Mouse (Mus musculus): ENCODE measurements at regions not wholly inside any gene's neighbourhood (a gene's known extent, or its start where the extent isn't known, plus 50 kb on each side); places are given as distances from the start of the nearest gene placed in this dataset.

DNA sequence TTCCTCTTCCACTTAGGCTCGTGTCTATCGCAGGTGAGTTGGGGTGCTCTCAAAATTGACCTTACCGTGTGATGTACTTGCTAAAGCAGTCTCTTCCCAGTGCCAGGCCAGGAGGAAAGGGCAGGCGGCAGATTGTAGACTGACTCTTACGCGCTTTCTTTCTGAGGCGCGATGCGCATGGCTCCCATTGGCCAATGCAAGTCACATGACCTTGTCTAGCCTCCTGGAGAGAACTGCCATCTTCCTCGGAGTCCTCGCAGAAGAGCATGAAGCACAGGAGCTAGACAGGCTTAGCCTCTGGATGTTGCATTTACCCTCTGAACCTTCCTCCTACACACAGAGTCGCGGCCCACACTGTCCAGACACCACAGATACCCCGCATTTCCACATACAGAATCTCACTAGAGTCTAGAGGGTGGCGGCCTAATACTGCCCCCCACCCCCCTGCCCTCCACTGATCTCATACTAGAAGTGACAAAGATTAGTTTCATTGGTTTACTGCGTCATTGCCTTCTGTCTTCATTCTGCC lies 132.9 kb upstream of the Mphosph6 start:
- no peak for ATAC-seq

DNA sequence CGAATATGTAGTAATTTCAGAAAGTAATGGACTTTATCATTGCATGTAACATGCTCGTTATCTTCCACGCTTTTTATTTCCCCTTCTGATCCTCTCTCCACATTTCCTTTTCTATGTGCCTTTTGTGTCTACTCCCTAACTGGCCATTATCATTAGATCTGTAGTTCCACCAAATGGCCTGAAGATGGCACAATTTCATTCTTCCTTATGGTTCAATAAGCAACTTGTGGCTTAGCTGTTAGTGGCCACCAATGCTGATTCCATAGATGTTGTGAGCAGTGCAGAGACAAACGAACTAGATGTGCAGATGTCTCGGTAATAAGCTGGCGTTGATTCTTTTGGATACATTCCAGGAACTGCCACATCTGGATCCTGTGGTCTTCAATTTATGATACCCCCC lies 128.9 kb upstream of the Mphosph6 start:
- Histone ChIP-seq H3K9ac (replicated peaks) (no peak overlapping the region), H3K4me1 (ENCODE audit: insufficient read depth) (no peaks in the 10 kb centered on the region), H3K4me2 (ENCODE audit: low read depth, low read length) (no peak overlapping the region), H3K4me3 (ENCODE audit: low read depth, low read length) (no peak overlapping the region), H3K27me3 (ENCODE audit: insufficient read depth, low read length) (no peaks in the 10 kb centered on the region), H3K9me3 (ENCODE audit: low read length) (no peaks in the 10 kb centered on the region), H3K27ac (ENCODE audit: low read depth) (no peak overlapping the region), H3K36me3 (replicated peaks; ENCODE audit: insufficient read depth, low read length) (no peaks in the 10 kb centered on the region)
- ATAC-seq (no peak), DNase-seq (no peak)
- TF ChIP-seq EP300 (IDR thresholded peaks at IDR 0.05; ENCODE audit: low read depth), result no peak
- peak; percentile 62 for TF ChIP-seq CTCF (IDR thresholded peaks at IDR 0.05; ENCODE audit: low read depth)
- WGBS (ENCODE audit: insufficient replicate concordance), result 45% methylated on average over 6 of the region's 6 CpGs

More for the DNA sequence above, 132.9 kb upstream of the Mphosph6 start:
- H3K36me3 ChIP-seq (replicated peaks; ENCODE audit: insufficient read depth, low read length), result no peaks in the 10 kb centered on the region
- H3K4me2 ChIP-seq (ENCODE audit: low read depth, low read length), result no peak overlapping the region
- no peak for DNase-seq
- H3K9me3 ChIP-seq (ENCODE audit: low read length), result no peaks in the 10 kb centered on the region
- no peaks in the 10 kb centered on the region for H3K4me1 ChIP-seq (ENCODE audit: insufficient read depth)
- no peaks in the 10 kb centered on the region for H3K27me3 ChIP-seq (ENCODE audit: insufficient read depth, low read length)
- no peak overlapping the region for H3K4me3 ChIP-seq (ENCODE audit: low read depth, low read length)
- TF ChIP-seq EP300 (IDR thresholded peaks at IDR 0.05; ENCODE audit: low read depth) (no peak), CTCF (IDR thresholded peaks at IDR 0.05; ENCODE audit: low read depth) (no peak)
- H3K27ac ChIP-seq (ENCODE audit: low read depth), result no peak overlapping the region
- H3K9ac ChIP-seq (replicated peaks), result no peak overlapping the region
- 85% methylated on average over 16 of the region's 16 CpGs for whole genome bisulfite sequencing (ENCODE audit: insufficient replicate concordance)

DNA sequence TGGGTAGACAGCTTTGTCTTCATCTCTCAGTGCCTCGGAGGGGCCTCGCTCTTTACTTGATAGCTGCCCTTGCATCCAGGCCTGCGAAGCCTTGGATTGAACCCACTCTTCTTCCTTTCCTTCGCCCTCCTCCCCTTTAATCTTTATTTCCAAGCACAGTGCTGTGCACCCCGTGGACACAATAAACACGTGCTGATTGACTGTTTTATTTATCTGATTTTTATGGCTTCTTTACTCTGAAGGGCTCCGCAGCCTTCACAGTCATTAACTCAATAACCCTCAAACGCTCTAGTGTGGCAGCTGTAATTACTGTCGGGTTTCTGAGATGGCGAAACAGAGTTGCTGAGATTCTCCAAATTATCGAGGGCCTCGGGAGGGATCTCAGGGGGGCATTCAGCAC lies 127.9 kb upstream of the Mphosph6 start:
- H3K4me2 ChIP-seq (ENCODE audit: low read depth, low read length), result no peak overlapping the region
- H3K27me3 ChIP-seq (ENCODE audit: insufficient read depth, low read length), result no peaks in the 10 kb centered on the region
- H3K4me1 ChIP-seq (ENCODE audit: insufficient read depth), result no peaks in the 10 kb centered on the region
- no peak overlapping the region for H3K4me3 ChIP-seq (ENCODE audit: low read depth, low read length)
- ATAC-seq (no peak), DNase-seq (no peak)
- no peak for TF ChIP-seq CTCF (IDR thresholded peaks at IDR 0.05; ENCODE audit: low read depth)
- TF ChIP-seq EP300 (IDR thresholded peaks at IDR 0.05; ENCODE audit: low read depth), result no peak
- H3K9ac ChIP-seq (replicated peaks), result no peak overlapping the region
- no peaks in the 10 kb centered on the region for H3K36me3 ChIP-seq (replicated peaks; ENCODE audit: insufficient read depth, low read length)
- H3K9me3 ChIP-seq (ENCODE audit: low read length), result no peaks in the 10 kb centered on the region
- 64% methylated on average over 12 of the region's 12 CpGs for WGBS (ENCODE audit: insufficient replicate concordance)
- H3K27ac ChIP-seq (ENCODE audit: low read depth), result no peak overlapping the region

DNA sequence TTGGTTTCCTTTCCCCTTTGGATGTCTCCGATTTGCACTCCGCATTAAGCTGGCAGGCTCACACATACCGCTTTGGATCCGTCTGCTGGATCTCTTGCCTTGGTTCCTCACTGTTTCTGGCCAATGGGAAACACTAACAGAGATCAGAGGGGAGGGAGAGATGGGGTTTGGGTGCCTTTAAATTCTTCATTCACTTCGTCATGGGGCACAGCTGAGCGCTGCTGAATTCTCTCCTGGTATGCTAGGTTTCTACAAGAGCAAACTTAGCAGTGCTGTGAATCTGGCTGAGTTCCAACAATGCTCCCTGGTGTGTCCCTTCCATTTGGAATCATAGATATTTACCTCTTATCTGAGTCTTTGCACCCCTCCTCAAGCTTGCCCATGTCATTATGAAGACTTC lies 121.6 kb upstream of the Mphosph6 start:
- WGBS (ENCODE audit: insufficient replicate concordance), result 79% methylated on average over 6 of the region's 6 CpGs
- no peak overlapping the region for H3K4me2 ChIP-seq (ENCODE audit: low read depth, low read length)
- H3K9me3 ChIP-seq (ENCODE audit: low read length), result no peaks in the 10 kb centered on the region
- no peaks in the 10 kb centered on the region for H3K36me3 ChIP-seq (replicated peaks; ENCODE audit: insufficient read depth, low read length)
- no peak for TF ChIP-seq CTCF (IDR thresholded peaks at IDR 0.05; ENCODE audit: low read depth)
- TF ChIP-seq EP300 (IDR thresholded peaks at IDR 0.05; ENCODE audit: low read depth), result no peak
- DNase-seq, result no peak
- H3K4me1 ChIP-seq (ENCODE audit: insufficient read depth), result no peaks in the 10 kb centered on the region
- H3K27me3 ChIP-seq (ENCODE audit: insufficient read depth, low read length), result no peaks in the 10 kb centered on the region
- H3K27ac ChIP-seq (ENCODE audit: low read depth), result no peak overlapping the region
- H3K4me3 ChIP-seq (ENCODE audit: low read depth, low read length), result no peak overlapping the region
- no peak for ATAC-seq
- H3K9ac ChIP-seq (replicated peaks), result no peak overlapping the region

DNA sequence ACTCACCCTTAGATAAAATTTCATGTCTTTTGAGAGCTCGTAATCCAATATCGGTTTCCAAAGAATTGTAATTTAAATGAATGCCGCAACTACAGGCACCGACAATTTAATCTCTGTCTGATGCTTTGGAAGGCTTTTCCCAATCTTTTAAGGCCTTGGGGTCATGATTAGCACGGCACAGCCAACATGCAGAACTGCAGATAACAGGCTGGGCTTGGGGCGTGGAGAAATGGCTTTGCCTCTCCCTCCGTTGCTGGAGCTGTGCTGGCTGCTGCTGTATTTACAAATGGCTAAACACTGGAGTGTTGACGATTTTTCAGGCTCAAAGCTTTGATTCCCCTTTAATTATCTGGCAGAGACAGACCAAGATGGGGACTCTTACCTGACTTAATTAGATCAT lies 101.3 kb upstream of the Mphosph6 start:
- H3K27me3 ChIP-seq (ENCODE audit: insufficient read depth, low read length), result no peaks in the 10 kb centered on the region
- no peaks in the 10 kb centered on the region for H3K4me1 ChIP-seq (ENCODE audit: insufficient read depth)
- no peak overlapping the region for H3K27ac ChIP-seq (ENCODE audit: low read depth)
- DNase-seq (no peak), ATAC-seq (no peak)
- 66% methylated on average over 8 of the region's 8 CpGs for WGBS (ENCODE audit: insufficient replicate concordance)
- no peak overlapping the region for H3K4me3 ChIP-seq (ENCODE audit: low read depth, low read length)
- no peak overlapping the region for H3K9ac ChIP-seq (replicated peaks)
- TF ChIP-seq EP300 (IDR thresholded peaks at IDR 0.05; ENCODE audit: low read depth), result no peak
- no peak for TF ChIP-seq CTCF (IDR thresholded peaks at IDR 0.05; ENCODE audit: low read depth)
- no peak overlapping the region for H3K4me2 ChIP-seq (ENCODE audit: low read depth, low read length)
- no peaks in the 10 kb centered on the region for H3K36me3 ChIP-seq (replicated peaks; ENCODE audit: insufficient read depth, low read length)
- H3K9me3 ChIP-seq (ENCODE audit: low read length), result no peaks in the 10 kb centered on the region

DNA sequence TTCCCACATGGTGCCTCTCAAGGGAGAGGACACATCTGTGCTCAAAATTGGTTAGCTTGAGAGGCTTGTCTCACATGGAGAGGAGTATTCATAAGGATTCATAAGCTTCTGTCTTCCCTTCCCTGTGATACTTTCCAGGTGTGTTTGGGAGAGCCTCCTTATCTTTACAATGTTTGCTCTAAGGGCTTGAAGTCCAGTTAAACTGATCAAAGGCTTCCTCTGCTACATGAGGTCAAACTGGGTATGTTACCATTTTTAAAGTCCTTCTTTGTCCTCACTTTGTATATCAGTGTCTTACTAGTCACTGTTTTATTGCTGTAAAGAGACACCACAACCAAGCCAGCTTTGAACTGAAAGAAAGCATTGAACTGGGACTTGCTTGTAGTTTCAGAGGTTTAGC lies 98.1 kb upstream of the Mphosph6 start:
- DNase-seq (no peak), ATAC-seq (no peak)
- Histone ChIP-seq H3K9me3 (ENCODE audit: low read length) (no peaks in the 10 kb centered on the region), H3K36me3 (replicated peaks; ENCODE audit: insufficient read depth, low read length) (no peaks in the 10 kb centered on the region), H3K4me3 (ENCODE audit: low read depth, low read length) (no peak overlapping the region), H3K4me2 (ENCODE audit: low read depth, low read length) (no peak overlapping the region), H3K9ac (replicated peaks) (no peak overlapping the region), H3K4me1 (ENCODE audit: insufficient read depth) (no peaks in the 10 kb centered on the region), H3K27me3 (ENCODE audit: insufficient read depth, low read length) (no peaks in the 10 kb centered on the region), H3K27ac (ENCODE audit: low read depth) (no peak overlapping the region)
- no peak for TF ChIP-seq CTCF (IDR thresholded peaks at IDR 0.05; ENCODE audit: low read depth)
- no peak for TF ChIP-seq EP300 (IDR thresholded peaks at IDR 0.05; ENCODE audit: low read depth)

DNA sequence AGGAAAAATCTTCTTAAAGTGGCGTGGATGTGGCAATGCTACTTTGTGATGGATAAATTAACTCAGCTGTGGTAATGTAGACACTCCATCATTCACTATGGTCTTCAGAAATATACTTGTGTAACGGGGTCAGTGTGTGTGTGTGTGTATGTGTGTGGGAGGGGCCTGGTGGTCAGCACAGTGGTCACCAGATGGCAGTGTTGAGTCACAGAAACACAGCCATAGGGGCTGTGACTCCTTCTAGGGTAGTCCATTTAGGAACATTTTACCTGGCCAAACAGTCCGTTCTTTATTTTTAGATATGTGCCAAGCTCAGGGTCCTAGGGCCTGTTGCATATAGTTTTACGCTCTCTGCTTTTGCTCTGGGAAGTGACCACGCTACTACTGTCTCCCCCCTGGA lies 96.3 kb upstream of the Mphosph6 start:
- WGBS (ENCODE audit: insufficient replicate concordance), result 72% methylated on average over 5 of the region's 5 CpGs

More for the DNA sequence above, 96.3 kb upstream of the Mphosph6 start:
- Histone ChIP-seq H3K4me3 (ENCODE audit: low read depth, low read length) (no peak overlapping the region), H3K9ac (replicated peaks) (no peak overlapping the region), H3K4me2 (ENCODE audit: low read depth, low read length) (no peak overlapping the region), H3K4me1 (ENCODE audit: insufficient read depth) (no peaks in the 10 kb centered on the region), H3K36me3 (replicated peaks; ENCODE audit: insufficient read depth, low read length) (no peaks in the 10 kb centered on the region), H3K27ac (ENCODE audit: low read depth) (no peak overlapping the region), H3K9me3 (ENCODE audit: low read length) (no peaks in the 10 kb centered on the region), H3K27me3 (ENCODE audit: insufficient read depth, low read length) (no peaks in the 10 kb centered on the region)
- ATAC-seq (no peak), DNase-seq (no peak)
- TF ChIP-seq CTCF (IDR thresholded peaks at IDR 0.05; ENCODE audit: low read depth) (peak; percentile 40), EP300 (IDR thresholded peaks at IDR 0.05; ENCODE audit: low read depth) (no peak)
